Mouse (Mus musculus): ENCODE data around the gene Tctex1d1. TPM values are rescaled to one million over a fixed set of nuclear protein-coding genes. Genes with fewer than 3 reads are reported as not detected.

Tctex1d1 gene
- 0.19 and 0.38 TPM in 2 replicates for polyA plus RNA-seq (2016; fragmentation: Nextera tagmentation; extraction: Ambion mirVana)

- Histone ChIP-seq H3K27ac (replicated peaks) (no peak within 1 kb of the TSS; the same call in 1 of the 2 replicates), H3K9me3 (replicated peaks) (no peaks in the 10 kb centered on the region), H3K27me3 (ENCODE audit: low read depth, poor library complexity, severe bottlenecking) (peaks cover 48% of the 10 kb centered on the region), H3K36me3 (no peaks in the 10 kb centered on the region), H3K4me1 (peaks cover 29% of the 10 kb centered on the region), H3K4me3 (peak within 1 kb of the TSS; percentile 52)
- DNase-seq (ENCODE audit: low spot score): peak; percentile 52
- WGBS: 2% methylated on average over 13 of the region's 13 CpGs
Observed at GRCm38 (mm10) chr4:102978440-102978839, at the start of gene Tctex1d1. Gene Tctex1d1 (plus strand): TSS chr4:102978606.

- Histone ChIP-seq H3K4me1 (no peaks in the 10 kb centered on the region), H3K27me3 (ENCODE audit: low read depth, poor library complexity, severe bottlenecking) (no peaks in the 10 kb centered on the region), H3K36me3 (no peaks in the 10 kb centered on the region), H3K27ac (replicated peaks) (no peak overlapping the region), H3K9me3 (replicated peaks) (no peaks in the 10 kb centered on the region), H3K4me3 (no peak overlapping the region)
- WGBS: 42% methylated on average over 3 of the region's 4 CpGs
- no peak for DNase-seq (ENCODE audit: low spot score)
Observed at GRCm38 (mm10) chr4:102929491-102929890, 48.9 kb upstream of the Tctex1d1 start.

- Histone ChIP-seq H3K27ac (replicated peaks) (no peak overlapping the region), H3K4me1 (no peaks in the 10 kb centered on the region), H3K9me3 (replicated peaks) (no peaks in the 10 kb centered on the region), H3K36me3 (no peaks in the 10 kb centered on the region), H3K4me3 (no peak overlapping the region), H3K27me3 (ENCODE audit: low read depth, poor library complexity, severe bottlenecking) (no peaks in the 10 kb centered on the region)
- WGBS: 87% methylated on average over 7 of the region's 7 CpGs
- DNase-seq (ENCODE audit: low spot score): no peak
Observed at GRCm38 (mm10) chr4:102930679-102931078, 47.7 kb upstream of the Tctex1d1 start.

- Histone ChIP-seq H3K27ac (replicated peaks) (no peak overlapping the region), H3K36me3 (no peaks in the 10 kb centered on the region), H3K9me3 (replicated peaks) (no peaks in the 10 kb centered on the region), H3K4me3 (no peak overlapping the region), H3K4me1 (no peaks in the 10 kb centered on the region), H3K27me3 (ENCODE audit: low read depth, poor library complexity, severe bottlenecking) (no peaks in the 10 kb centered on the region)
- no peak for DNase-seq (ENCODE audit: low spot score)
- WGBS: 79% methylated on average over 3 of the region's 3 CpGs
Observed at GRCm38 (mm10) chr4:102940266-102940665, 38.1 kb upstream of the Tctex1d1 start.

GRCm38 (mm10) chr4:102940738-102941137 lies 37.7 kb upstream of the Tctex1d1 start:
- Histone ChIP-seq H3K36me3 (no peaks in the 10 kb centered on the region), H3K4me3 (no peak overlapping the region), H3K27ac (replicated peaks) (no peak overlapping the region), H3K27me3 (ENCODE audit: low read depth, poor library complexity, severe bottlenecking) (no peaks in the 10 kb centered on the region), H3K9me3 (replicated peaks) (no peaks in the 10 kb centered on the region), H3K4me1 (no peaks in the 10 kb centered on the region)
- 93% methylated on average over 4 of the region's 4 CpGs for WGBS
- no peak for DNase-seq (ENCODE audit: low spot score)

- Histone ChIP-seq H3K9me3 (replicated peaks) (no peaks in the 10 kb centered on the region), H3K4me3 (no peak overlapping the region), H3K27me3 (ENCODE audit: low read depth, poor library complexity, severe bottlenecking) (no peaks in the 10 kb centered on the region), H3K4me1 (no peaks in the 10 kb centered on the region), H3K27ac (replicated peaks) (no peak overlapping the region), H3K36me3 (no peaks in the 10 kb centered on the region)
- no peak for DNase-seq (ENCODE audit: low spot score)
- 88% methylated on average over 6 of the region's 6 CpGs for WGBS
Observed at GRCm38 (mm10) chr4:102944325-102944724, 34.1 kb upstream of the Tctex1d1 start.

- Histone ChIP-seq H3K9me3 (replicated peaks) (no peaks in the 10 kb centered on the region), H3K27ac (replicated peaks) (no peak overlapping the region), H3K27me3 (ENCODE audit: low read depth, poor library complexity, severe bottlenecking) (no peaks in the 10 kb centered on the region), H3K36me3 (no peaks in the 10 kb centered on the region), H3K4me1 (no peaks in the 10 kb centered on the region), H3K4me3 (no peak overlapping the region)
- no peak for DNase-seq (ENCODE audit: low spot score)
- 75% methylated on average over 2 of the region's 2 CpGs for WGBS
Observed at GRCm38 (mm10) chr4:102952476-102952875, 25.9 kb upstream of the Tctex1d1 start.

GRCm38 (mm10) chr4:102955294-102955956 lies 23.0 kb upstream of the Tctex1d1 start:
- 75% methylated on average over 17 of the region's 17 CpGs for WGBS
- no peak overlapping the region for H3K4me3 ChIP-seq
- H3K9me3 ChIP-seq (replicated peaks): no peaks in the 10 kb centered on the region
- no peaks in the 10 kb centered on the region for H3K36me3 ChIP-seq
- no peaks in the 10 kb centered on the region for H3K27me3 ChIP-seq (ENCODE audit: low read depth, poor library complexity, severe bottlenecking)
- no peak overlapping the region for H3K27ac ChIP-seq (replicated peaks)
- no peaks in the 10 kb centered on the region for H3K4me1 ChIP-seq
- DNase-seq (ENCODE audit: low spot score): no peak

GRCm38 (mm10) chr4:102959409-102959808 lies 19.0 kb upstream of the Tctex1d1 start:
- DNase-seq (ENCODE audit: low spot score): no peak
- Histone ChIP-seq H3K27ac (replicated peaks) (no peak overlapping the region), H3K9me3 (replicated peaks) (no peaks in the 10 kb centered on the region), H3K27me3 (ENCODE audit: low read depth, poor library complexity, severe bottlenecking) (no peaks in the 10 kb centered on the region), H3K36me3 (no peaks in the 10 kb centered on the region), H3K4me3 (no peak overlapping the region), H3K4me1 (no peaks in the 10 kb centered on the region)
- 86% methylated on average over 5 of the region's 5 CpGs for WGBS

GRCm38 (mm10) chr4:102964174-102964573 lies 14.2 kb upstream of the Tctex1d1 start:
- 75% methylated on average over 3 of the region's 3 CpGs for WGBS
- H3K27me3 ChIP-seq (ENCODE audit: low read depth, poor library complexity, severe bottlenecking): no peaks in the 10 kb centered on the region
- H3K4me1 ChIP-seq: peaks cover 9% of the 10 kb centered on the region; the same call in 1 of the 2 replicates
- H3K36me3 ChIP-seq: no peaks in the 10 kb centered on the region
- DNase-seq (ENCODE audit: low spot score): no peak
- no peak overlapping the region for H3K27ac ChIP-seq (replicated peaks)
- H3K4me3 ChIP-seq: no peak overlapping the region
- H3K9me3 ChIP-seq (replicated peaks): no peaks in the 10 kb centered on the region

GRCm38 (mm10) chr4:102967811-102968210 lies 10.6 kb upstream of the Tctex1d1 start:
- H3K36me3 ChIP-seq: no peaks in the 10 kb centered on the region
- 91% methylated on average over 15 of the region's 15 CpGs for WGBS
- peaks cover 9% of the 10 kb centered on the region; the same call in 1 of the 2 replicates for H3K4me1 ChIP-seq
- no peak overlapping the region for H3K4me3 ChIP-seq
- DNase-seq (ENCODE audit: low spot score): no peak
- H3K9me3 ChIP-seq (replicated peaks): no peaks in the 10 kb centered on the region
- H3K27ac ChIP-seq (replicated peaks): no peak overlapping the region
- H3K27me3 ChIP-seq (ENCODE audit: low read depth, poor library complexity, severe bottlenecking): no peaks in the 10 kb centered on the region

GRCm38 (mm10) chr4:102969599-102969998 lies 8.8 kb upstream of the Tctex1d1 start:
- no peak for DNase-seq (ENCODE audit: low spot score)
- 95% methylated on average over 5 of the region's 5 CpGs for WGBS

GRCm38 (mm10) chr4:102971159-102971558 lies 7.2 kb upstream of the Tctex1d1 start:
- H3K27me3 ChIP-seq (ENCODE audit: low read depth, poor library complexity, severe bottlenecking): peaks cover 11% of the 10 kb centered on the region; the same call in 1 of the 2 replicates
- no peak for DNase-seq (ENCODE audit: low spot score)
- no peak overlapping the region for H3K4me3 ChIP-seq

More at GRCm38 (mm10) chr4:102969599-102969998, 8.8 kb upstream of the Tctex1d1 start:
- no peaks in the 10 kb centered on the region for H3K9me3 ChIP-seq (replicated peaks)
- no peaks in the 10 kb centered on the region for H3K36me3 ChIP-seq
- no peak overlapping the region for H3K4me3 ChIP-seq
- no peak overlapping the region for H3K27ac ChIP-seq (replicated peaks)
- H3K27me3 ChIP-seq (ENCODE audit: low read depth, poor library complexity, severe bottlenecking): peaks cover 4% of the 10 kb centered on the region; the same call in 1 of the 2 replicates
- H3K4me1 ChIP-seq: peaks cover 9% of the 10 kb centered on the region; the same call in 1 of the 2 replicates

More at GRCm38 (mm10) chr4:102971159-102971558, 7.2 kb upstream of the Tctex1d1 start:
- Histone ChIP-seq H3K27ac (replicated peaks) (no peak overlapping the region), H3K9me3 (replicated peaks) (no peaks in the 10 kb centered on the region), H3K36me3 (no peaks in the 10 kb centered on the region), H3K4me1 (peaks cover 7% of the 10 kb centered on the region)
- WGBS: 88% methylated on average over 5 of the region's 5 CpGs

Data from midbrain, embryonic 10.5 days (tissue).